Mouse (Mus musculus) kidney, postnatal 0 days (tissue): ENCODE data around the gene Nav1. TPM values are rescaled to one million over a fixed set of nuclear protein-coding genes. Genes with fewer than 3 reads are reported as not detected.

Source experiments
- ATAC-seq: fragments of 200-750 bp; cut with Nextera tagmentation; replicated peaks from 2 replicates; pipeline ENCODE4 v1.8.0; 2017; ENCODE audit warnings: low read depth, moderate number of reproducible peaks, moderate TSS enrichment, moderate library complexity; ENCODE audit not compliant: low FRiP score
- DNase-seq: peaks from one replicate; pipeline ENCODE4 v3.0.0-alpha.2; 2016; ENCODE audit warnings: low spot score
- H3K27ac ChIP-seq: fragments of 300-500 bp; sonication (generic); 2 replicates; pipeline ENCODE4 v1.5.1; 2014; ENCODE audit warnings: mild to moderate bottlenecking
- H3K27me3 ChIP-seq: fragments of 300-500 bp; sonication (generic); 2 replicates; pipeline ENCODE4 v1.6.1; 2014; ENCODE audit warnings: low read length, mixed read lengths; ENCODE audit not compliant: insufficient read depth
- H3K36me3 ChIP-seq: fragments of 300-500 bp; sonication (generic); 2 replicates; pipeline ENCODE4 v1.6.1; 2014; ENCODE audit warnings: low read length, mixed read lengths; ENCODE audit not compliant: insufficient read depth
- H3K4me1 ChIP-seq: fragments of 300-500 bp; sonication (generic); replicated peaks from 2 replicates; pipeline ENCODE4 v1.6.1; 2014; ENCODE audit warnings: antibody characterized with exemption, low read length, mixed read lengths; ENCODE audit not compliant: insufficient read depth
- H3K4me2 ChIP-seq: fragments of 300-500 bp; sonication (generic); 2 replicates; pipeline ENCODE4 v1.6.1; 2014; ENCODE audit warnings: mild to moderate bottlenecking, low read length, moderate library complexity, mixed read lengths
- H3K4me3 ChIP-seq: fragments of 300-500 bp; sonication (generic); replicated peaks from 2 replicates; pipeline ENCODE4 v1.5.1; 2014; ENCODE audit warnings: low read depth, low read length
- H3K9ac ChIP-seq: fragments of 300-500 bp; sonication (generic); 2 replicates; pipeline ENCODE4 v1.6.1; 2014; ENCODE audit warnings: low read depth, low read length
- H3K9me3 ChIP-seq: fragments of 300-500 bp; sonication (generic); replicated peaks from 2 replicates; pipeline ENCODE4 v1.6.1; 2016; ENCODE audit warnings: low read length, inconsistent platforms, mixed read lengths
- CTCF ChIP-seq: IDR thresholded peaks from 2 replicates; pipeline ENCODE4 v1.5.1; 2016; ENCODE audit warnings: antibody characterized with exemption, low read depth, mild to moderate bottlenecking, moderate library complexity
- WGBS: fragments of 180-500 bp; shearing (Covaris S2); extraction: QIAGEN DNeasy Blood & Tissue Kit; methylation state at CpG from one replicate; pipeline ENCODE4 v1.1.7; 2014; 5-methylcytosine and 5-hydroxymethylcytosine counted together
- polyA plus RNA-seq: library from polyadenylated mRNA; unstranded; fragments of >200 nt; fragmentation: Nextera tagmentation; extraction: Ambion mirVana; gene quantifications from 2 replicates; pipeline ENCODE4 v1.2.1, GENCODE M21; 2015

Nav1 gene
- polyA plus RNA-seq: 9.1 and 9.3 TPM in 2 replicates

- H3K9ac ChIP-seq: no peak within 1 kb of the TSS
- no peaks in the 10 kb centered on the region for H3K27me3 ChIP-seq
- no peak for ATAC-seq
- no peak for DNase-seq
- H3K4me3 ChIP-seq: no peak within 1 kb of the TSS
- no peak within 1 kb of the TSS for H3K27ac ChIP-seq
- H3K36me3 ChIP-seq: 0 out of 2 replicates have a peak, but pooled peaks cover 2% of the 10 kb centered on the region
- no peaks in the 10 kb centered on the region for H3K9me3 ChIP-seq
- H3K4me2 ChIP-seq: no peak within 1 kb of the TSS
- 36% methylated on average over 7 of the region's 7 CpGs for WGBS
- no peak for TF ChIP-seq CTCF
- H3K4me1 ChIP-seq: no peaks in the 10 kb centered on the region
Measured at GRCm38 (mm10) chr1:135607019-135607418, at the start of gene Nav1. Nav1 (minus strand) TSS chr1:135607295.

- Histone ChIP-seq H3K9ac (no peak overlapping the region), H3K4me1 (0 out of 2 replicates have a peak, but pooled peaks cover under 1% of the 10 kb centered on the region), H3K27me3 (no peaks in the 10 kb centered on the region), H3K4me3 (no peak overlapping the region), H3K27ac (no peak overlapping the region), H3K4me2 (no peak overlapping the region), H3K36me3 (no peaks in the 10 kb centered on the region), H3K9me3 (no peaks in the 10 kb centered on the region)
- ATAC-seq: no peak
- WGBS: 87% methylated on average over 6 of the region's 6 CpGs
- DNase-seq: no peak
- TF ChIP-seq CTCF: no peak
Measured at GRCm38 (mm10) chr1:135653909-135654308, 46.8 kb upstream of the Nav1 start.

GRCm38 (mm10) chr1:135645459-135646195 is 38.5 kb upstream of the Nav1 start:
- no peak for TF ChIP-seq CTCF
- Histone ChIP-seq H3K4me3 (no peak overlapping the region), H3K9ac (no peak overlapping the region), H3K27ac (no peak overlapping the region), H3K4me2 (no peak overlapping the region), H3K36me3 (no peaks in the 10 kb centered on the region), H3K27me3 (no peaks in the 10 kb centered on the region), H3K4me1 (no peaks in the 10 kb centered on the region), H3K9me3 (no peaks in the 10 kb centered on the region)
- 74% methylated on average over 8 of the region's 8 CpGs for WGBS
- DNase-seq (no peak), ATAC-seq (no peak)

GRCm38 (mm10) chr1:135644110-135644509 is 37.0 kb upstream of the Nav1 start:
- H3K4me1 ChIP-seq: no peaks in the 10 kb centered on the region
- H3K36me3 ChIP-seq: no peaks in the 10 kb centered on the region
- no peak overlapping the region for H3K4me3 ChIP-seq
- no peak overlapping the region for H3K9ac ChIP-seq
- no peaks in the 10 kb centered on the region for H3K9me3 ChIP-seq
- H3K4me2 ChIP-seq: no peak overlapping the region
- H3K27me3 ChIP-seq: no peaks in the 10 kb centered on the region
- WGBS: 63% methylated on average over 5 of the region's 5 CpGs
- no peak overlapping the region for H3K27ac ChIP-seq
- no peak for TF ChIP-seq CTCF
- ATAC-seq (no peak), DNase-seq (no peak)

GRCm38 (mm10) chr1:135643691-135644090 is 36.6 kb upstream of the Nav1 start:
- no peak for TF ChIP-seq CTCF
- Histone ChIP-seq H3K9me3 (no peaks in the 10 kb centered on the region), H3K9ac (no peak overlapping the region), H3K36me3 (no peaks in the 10 kb centered on the region), H3K4me3 (no peak overlapping the region), H3K4me2 (no peak overlapping the region), H3K27ac (no peak overlapping the region), H3K4me1 (no peaks in the 10 kb centered on the region), H3K27me3 (no peaks in the 10 kb centered on the region)
- ATAC-seq: no peak
- DNase-seq: no peak
- 77% methylated on average over 3 of the region's 3 CpGs for WGBS

GRCm38 (mm10) chr1:135639853-135640252 is 32.8 kb upstream of the Nav1 start:
- Histone ChIP-seq H3K4me2 (no peak overlapping the region), H3K27ac (no peak overlapping the region), H3K27me3 (no peaks in the 10 kb centered on the region), H3K4me1 (no peaks in the 10 kb centered on the region), H3K9me3 (no peaks in the 10 kb centered on the region), H3K9ac (no peak overlapping the region), H3K4me3 (no peak overlapping the region), H3K36me3 (no peaks in the 10 kb centered on the region)
- ATAC-seq (no peak), DNase-seq (no peak)
- 95% methylated on average over 7 of the region's 7 CpGs for WGBS
- TF ChIP-seq CTCF: no peak

GRCm38 (mm10) chr1:135639093-135639492 is 32.0 kb upstream of the Nav1 start:
- Histone ChIP-seq H3K36me3 (no peaks in the 10 kb centered on the region), H3K4me1 (no peaks in the 10 kb centered on the region), H3K27me3 (no peaks in the 10 kb centered on the region), H3K27ac (no peak overlapping the region), H3K4me3 (no peak overlapping the region), H3K4me2 (no peak overlapping the region), H3K9me3 (no peaks in the 10 kb centered on the region), H3K9ac (no peak overlapping the region)
- 70% methylated on average over 1 of the region's 1 CpGs for WGBS
- DNase-seq (no peak), ATAC-seq (no peak)
- no peak for TF ChIP-seq CTCF
